Mouse (Mus musculus) thymus, postnatal 10 days (tissue): ENCODE measurements around the gene Vapa.
"Not testable (repeated sequence)": the region's sequence is repeated elsewhere in the genome, so short reads cannot be mapped to it uniquely, and the experiment has no call there.

Experiments used
- DNase-seq, 2 experiments: peaks; one replicate each; pipeline ENCODE4 v3.0.0; 2021; ENCODE audit warnings: low spot score in 2 of 2

Gene Vapa

DNA sequence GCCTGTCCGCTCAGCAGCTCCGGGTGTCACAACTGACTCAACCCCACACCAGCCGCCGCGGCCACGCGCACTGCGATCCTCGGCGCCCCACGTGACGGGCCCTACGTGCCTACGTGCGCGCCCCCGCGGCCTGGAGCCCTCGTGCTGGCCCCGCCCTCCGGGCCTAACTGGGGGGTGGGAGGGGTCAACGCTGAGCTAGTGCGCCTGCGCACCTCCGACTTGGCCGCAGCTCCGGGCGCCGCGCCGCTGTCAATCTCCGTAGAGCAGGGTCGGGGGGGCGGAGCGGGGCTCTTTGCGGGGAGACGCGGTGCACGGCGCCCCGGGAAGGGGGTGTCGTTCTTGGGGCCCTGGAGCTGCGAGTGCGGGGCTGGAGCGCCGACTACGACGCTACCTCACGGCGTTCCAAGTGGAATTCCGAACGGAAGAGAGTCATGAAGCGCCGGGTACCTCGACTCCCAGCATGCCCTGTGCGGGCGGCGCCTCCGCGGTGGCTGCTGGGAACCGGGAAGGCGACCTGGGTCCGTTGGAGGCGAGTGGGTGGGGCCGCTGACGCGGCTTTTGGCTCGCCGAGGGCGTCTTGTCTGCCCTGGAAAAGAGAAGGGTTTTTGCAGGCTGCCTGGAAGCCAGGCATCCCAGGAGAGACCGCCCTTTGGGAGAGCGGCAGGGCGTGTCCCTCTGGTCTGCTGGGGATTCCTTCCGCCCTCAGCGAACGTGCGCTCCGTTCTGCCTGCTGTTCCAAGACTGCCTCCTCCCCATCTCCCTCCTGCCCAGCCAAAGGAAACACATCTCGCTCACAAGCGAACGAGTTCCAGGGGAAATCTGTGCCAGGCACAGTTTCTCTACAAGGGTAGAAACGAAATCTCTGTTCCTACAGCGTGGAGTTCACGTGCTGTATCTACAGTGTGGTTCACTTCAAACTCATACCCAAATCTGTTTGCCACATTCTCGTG is at the start of gene Vapa:
TSS of gene Vapa (minus strand) at position 93 of the 950 bp plus-strand sequence.
- peak; percentile 98 to 99 for DNase-seq

DNA sequence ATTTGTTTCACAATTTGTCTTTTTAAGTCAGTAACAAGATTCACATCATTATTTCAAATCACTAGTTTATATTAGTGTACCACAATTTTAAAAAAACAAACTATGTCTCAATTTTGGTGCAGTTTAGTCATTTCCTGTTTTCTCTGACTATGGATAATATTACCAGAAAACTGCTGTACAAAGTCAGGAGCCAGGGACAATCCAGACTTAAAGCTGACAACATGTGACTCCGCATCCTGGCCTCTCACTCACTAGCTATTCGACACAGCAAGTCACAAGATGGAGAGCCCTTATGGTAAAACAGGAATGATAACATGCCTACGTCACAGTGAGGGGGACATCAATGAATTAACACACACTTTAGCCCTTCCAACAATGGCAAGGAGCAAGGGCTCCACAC is 49.3 kb upstream of the Vapa start:
- no peak for DNase-seq

DNA sequence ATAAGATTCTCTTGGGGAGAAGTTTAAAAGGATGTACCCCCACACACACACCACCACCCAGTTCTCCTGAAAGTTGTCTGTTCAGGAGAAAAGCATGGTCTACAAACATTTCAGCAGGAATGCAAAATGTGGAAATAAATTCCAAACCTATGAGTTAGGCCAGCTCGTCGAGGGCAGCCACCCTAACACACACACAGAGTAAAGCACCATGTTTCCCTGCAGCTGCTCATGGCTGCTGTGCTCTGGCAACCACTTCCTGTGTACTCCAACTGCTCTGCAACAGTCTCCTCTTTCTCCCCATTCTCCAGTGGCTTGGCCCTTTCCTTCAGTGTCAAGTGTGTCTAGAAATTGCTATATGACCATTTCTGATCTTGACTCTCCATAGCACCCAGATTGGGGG is 45.1 kb upstream of the Vapa start:
- peak in 1 of 2 experiments; percentile 25 for DNase-seq

DNA sequence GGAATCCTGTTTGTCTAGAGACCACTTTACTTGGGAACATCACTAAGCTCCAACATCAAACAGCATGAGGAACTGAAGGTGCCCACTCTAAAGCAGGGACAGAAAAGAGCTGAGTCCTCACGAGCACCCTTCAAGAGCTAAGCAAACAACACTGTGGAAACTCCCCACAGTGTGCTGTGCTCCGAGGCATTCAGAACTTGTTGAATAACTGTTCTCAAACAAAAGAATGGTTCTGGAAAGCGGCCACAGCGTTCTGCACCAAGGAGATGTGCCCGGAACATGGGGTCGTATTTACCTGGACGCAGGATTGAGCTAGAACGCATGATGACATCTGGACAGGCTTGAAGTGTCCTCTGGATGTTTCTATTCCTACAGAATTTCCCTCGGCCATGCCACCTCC is 44.6 kb upstream of the Vapa start:
- DNase-seq = no peak

DNA sequence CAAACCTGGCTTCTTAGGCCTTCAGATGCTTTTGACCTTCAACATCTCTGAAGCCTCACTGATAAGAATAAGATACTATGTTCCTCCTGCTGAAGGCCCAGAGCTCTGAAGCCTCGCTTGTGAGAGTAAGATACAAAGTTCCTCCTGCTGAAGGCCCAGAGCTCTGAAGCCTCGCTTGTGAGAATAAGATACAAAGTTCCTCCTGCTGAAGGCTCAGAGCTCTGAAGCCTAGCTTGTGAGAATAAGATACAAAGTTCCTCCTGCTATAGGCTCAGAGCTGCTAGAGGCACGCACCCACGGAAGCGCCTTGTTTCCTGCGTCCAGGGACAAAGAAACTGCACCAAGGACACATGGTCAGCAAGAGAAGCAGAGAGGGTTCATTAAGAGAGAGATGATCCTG is 43.4 kb upstream of the Vapa start:
- no peak for DNase-seq

DNA sequence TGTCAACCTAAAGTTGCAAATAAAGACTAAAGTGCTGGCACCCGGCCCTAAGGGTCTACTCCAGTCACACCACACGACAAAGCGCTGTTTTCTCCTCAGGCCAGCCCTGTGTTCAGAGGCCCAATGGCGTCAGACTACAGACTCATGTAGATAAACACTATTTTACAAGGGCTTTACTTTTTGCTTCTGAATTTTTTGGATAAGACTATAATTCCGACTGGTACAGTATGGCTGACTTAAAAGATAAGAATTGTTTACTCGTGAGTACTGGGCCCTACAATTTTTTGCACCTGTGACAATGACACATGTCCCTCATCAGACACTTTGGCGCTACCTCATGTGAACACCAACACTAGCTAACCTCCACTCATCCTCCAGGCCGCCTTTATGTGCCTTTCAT is 42.7 kb upstream of the Vapa start:
- DNase-seq = no peak

DNA sequence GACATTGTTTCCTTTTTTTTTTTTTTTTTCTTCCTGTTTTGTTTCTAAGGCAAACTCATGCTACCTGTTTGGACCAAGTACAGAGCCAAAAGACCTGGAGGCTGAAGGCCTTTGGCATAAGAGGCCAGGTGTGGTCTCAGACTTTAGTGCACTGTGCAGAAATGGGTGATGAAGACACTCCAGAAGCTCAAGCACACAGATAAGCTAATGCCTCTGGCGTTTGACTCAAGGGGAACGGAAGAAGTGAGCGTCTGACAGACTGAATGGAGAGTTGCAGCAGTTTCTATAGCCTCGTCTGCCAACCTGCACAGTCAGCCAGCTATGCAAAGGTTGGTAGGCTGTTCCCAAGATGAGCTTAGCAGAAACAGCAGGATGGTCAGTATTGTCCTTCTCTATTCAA is 42.3 kb upstream of the Vapa start:
- no peak for DNase-seq

DNA sequence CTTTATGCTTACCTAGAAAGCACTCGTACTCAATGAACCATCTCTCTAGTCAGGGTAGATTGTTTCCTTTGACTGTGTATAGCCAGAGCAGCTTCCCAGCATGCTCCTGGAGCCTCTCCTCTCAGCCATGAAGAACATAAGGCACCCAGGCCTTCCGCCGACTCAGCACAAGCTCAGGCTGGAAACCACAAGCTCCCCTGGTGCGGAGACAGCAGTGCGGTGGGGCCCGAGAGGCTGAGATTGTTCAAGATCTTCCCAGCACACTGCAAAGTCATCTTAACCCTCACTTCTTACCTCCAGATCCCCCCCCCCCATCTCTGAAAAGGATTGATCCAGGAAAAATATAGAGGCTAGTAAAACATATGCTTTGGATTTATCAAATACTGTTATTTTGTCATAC is 37.2 kb upstream of the Vapa start:
- no peak for DNase-seq

DNA sequence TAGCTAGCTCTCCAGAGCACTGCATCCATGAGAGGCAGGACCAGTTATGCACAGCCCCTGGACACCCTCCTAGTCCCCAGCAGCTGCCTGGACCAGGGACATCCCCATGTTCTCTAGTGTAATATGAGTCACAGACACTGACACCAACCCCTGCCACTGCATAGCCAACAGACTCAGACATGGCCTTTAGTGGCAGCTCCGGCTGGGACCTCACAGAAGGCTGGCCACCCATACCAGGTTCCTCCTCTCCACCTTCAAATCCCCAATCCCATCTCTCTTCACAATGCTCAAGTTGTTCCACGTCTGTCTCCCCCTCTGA is 35.8 kb upstream of the Vapa start:
- DNase-seq = no peak

DNA sequence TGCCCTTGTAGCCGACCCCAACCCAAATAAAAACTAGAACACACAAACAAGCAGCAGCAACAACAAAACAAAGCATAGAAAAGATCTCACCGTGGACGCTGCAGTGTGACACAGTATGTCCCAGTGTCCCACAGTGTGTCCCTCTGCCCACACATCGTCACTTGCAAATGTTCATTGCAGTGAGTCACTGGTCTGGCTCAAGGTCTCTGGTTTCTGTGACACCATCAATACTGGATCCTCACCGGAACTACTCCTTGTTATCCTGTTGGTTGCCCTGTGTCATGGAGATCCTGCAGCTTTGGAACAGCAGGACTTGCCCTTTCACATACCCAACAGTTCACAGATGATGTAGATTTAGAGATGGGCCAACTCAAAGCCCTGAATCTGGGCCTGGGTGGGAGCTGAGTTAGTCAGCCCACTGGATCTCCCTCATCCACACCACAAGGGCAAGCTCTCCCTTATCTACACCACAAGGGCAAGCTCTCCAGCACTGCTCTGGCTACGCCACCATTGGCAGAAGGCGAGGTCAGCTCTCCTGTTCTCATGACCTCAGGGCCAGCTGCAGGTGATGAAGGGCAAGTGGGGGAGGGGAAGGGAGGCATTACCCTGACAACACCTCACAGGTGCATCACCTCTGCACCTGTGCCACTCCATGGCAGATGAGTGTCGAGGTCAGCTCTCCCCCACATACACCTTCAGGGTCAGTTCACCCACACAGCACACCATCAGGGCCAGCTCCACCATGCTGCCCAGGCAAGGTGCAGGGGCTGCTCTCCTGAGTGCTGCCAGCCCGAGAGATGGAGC is 35.2 kb upstream of the Vapa start:
- DNase-seq = no peak

DNA sequence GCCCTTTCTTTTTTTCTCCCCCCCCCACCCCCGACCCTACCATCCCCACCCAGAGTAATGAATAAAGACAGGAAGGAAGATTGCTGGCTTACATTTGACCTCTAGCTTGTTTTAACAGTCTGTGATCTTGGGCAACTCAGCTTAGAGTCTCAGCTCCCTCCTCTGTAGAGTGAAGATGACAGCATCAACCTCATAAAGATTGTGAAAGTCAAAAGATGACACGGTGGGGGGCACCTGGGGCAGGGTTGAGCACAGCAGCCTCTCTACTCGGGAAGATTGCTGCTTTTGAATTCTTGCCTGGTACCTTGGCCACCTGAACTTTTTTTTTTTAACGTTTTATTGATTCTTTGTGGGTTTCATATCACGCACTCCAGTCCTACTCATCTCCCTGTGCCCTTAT is 34.6 kb upstream of the Vapa start:
- no peak for DNase-seq

DNA sequence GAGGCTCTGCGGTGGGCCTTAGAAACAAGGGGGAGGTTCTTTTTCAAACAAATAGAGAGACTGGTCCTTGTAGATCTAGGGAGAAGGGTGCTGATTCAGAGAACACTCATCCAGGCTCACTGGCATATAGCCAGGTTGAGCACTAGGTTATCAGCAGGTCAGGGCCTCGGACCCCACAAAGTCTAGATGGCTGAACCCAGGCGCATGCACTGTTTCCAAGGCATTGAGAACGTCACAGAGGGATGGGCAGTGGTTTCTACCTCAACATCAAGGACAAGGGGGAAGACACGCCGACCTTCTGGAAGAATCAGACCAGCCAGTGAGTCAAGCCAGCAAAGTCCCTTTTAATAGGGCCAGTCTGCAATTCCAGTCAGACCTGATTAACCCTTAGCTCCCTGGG is 33.9 kb upstream of the Vapa start:
- DNase-seq = no peak

DNA sequence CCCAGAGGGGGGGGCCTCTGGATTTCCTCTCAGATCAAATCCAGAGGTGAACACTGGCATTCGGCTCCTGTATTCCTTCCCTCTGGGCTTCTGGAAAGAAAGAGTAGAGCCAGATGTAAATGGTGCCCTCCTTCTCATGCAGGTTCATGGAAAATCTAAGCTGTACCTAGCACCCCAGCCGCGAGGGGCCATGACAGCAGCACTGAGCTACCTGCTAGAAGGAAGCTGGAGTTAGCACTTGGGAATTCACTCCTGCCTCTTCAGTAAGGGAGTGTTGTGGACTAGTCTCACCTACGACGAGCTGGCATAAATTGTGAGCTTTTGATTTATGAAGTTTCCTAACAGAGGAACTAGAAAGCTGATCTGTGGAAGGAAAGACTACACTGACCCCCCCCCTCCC is 30.2 kb upstream of the Vapa start:
- DNase-seq = no peak

DNA sequence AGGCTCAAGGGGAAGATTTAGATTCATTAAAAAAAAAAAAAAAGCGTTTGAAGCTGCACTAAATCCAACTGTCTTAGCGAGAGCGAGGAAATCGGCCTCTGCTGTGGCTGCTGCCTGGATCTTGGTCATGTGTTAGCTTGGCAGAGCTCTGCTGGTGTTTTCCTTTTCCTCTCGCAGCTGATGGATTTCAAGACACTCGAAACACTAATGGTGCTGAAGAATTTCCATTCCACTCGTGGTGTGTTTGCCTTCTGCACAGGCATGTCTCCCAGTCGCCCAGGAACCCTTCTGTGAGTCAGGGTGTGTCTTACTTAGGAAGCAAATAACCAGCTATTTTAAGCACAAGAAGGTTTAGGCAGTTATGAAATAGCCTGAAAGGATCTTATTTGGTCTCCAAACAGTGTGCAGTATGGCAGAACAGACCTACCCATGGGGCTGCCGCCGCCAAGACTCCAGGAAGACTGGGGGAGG is 29.7 kb upstream of the Vapa start:
- no peak for DNase-seq

DNA sequence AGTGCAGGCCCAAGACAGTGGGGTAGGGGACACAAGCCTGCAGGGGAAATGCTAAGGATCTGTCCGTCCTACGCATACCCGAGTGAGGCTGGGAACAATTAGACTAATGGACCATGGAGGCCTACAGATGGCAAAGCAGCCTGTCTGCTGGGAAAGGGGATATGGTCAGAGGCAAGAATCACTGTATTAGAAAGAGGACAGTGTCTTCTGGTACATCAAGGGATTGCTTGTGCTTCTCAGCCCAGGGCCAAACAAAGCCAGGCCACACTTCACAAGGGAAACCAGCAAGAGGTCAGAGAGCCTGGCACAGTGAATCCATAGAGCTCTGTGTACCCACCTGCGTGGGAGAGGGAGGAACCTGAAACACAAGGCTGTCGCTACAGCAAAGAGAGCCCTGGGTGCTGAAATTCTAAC is 29.2 kb upstream of the Vapa start:
- no peak for DNase-seq

DNA sequence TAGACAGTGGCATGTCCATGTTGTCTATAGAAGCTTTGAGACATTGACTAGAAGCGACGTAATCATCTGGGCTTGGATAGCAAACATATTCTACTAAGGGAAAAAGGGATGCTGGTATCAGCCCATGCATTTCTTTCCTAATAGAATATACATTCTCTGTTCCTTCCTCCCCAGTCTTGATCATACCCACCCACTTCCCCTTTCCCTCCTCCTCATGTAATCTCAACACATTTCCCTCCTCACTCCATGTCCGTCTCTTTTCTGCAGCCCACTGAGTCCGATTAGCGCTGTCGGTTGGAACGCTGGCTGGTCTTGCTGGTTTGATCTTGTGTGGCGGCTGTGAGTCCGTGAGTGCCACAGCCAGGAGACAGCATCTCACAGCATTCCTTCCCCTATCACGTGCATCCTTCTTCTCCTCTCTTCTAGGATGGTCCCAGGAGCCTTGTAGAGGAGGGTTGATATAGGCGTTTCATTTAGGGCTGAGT is 28.4 kb upstream of the Vapa start, which contains the start of gene Txndc2:
TSS of gene Txndc2 (minus strand) at position 435 of the 485 bp plus-strand sequence.
- no peak for DNase-seq

DNA sequence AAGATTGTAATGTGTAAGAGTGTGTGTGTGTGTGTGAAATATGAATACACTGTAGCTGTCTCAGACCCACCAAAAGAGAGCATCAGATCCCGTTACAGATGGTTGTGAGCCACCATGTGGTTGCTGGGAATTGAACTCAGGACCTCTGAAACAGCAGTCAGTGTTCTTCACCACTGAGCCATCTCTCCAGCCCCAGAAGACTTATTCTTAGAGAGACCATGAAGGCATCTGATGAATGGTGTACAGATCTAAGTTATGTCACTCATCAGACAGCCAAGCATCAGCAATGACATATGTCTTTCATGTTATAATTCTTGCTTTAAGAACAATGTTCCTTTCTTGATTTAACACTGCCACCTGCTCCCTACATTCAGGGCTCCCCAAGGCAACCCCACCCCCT is 25.8 kb upstream of the Vapa start:
- DNase-seq = no peak

DNA sequence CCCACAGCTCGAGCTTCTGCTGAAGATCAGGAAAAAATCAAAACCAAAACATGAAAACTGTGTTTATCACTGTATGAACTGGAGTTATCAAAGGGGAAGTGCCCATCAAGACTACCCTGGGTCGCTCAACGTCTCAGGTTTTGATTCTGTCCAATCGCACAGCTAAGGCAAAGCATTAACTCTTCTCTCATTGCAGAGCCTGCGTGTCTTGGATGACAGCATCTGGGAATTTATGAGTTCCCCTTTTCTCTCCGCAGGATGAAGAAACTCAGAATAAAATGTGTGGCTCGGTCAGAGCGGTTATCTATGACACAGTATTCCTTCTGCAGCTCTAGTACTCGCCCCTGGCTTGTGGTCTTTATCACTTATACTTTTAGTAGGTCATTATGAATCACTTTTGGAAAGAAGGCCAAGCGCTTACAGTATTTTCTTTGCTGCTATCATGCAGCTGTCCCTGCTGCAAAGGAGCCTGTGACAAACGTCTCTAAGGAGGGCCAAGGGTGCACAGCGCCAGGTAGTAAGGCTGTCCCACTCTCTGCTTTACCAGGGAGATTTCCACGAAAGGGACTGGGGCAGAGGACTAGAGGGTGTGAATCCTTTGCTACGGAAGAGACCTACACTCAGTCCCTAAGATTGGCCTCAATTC is 22.5 kb upstream of the Vapa start:
- no peak for DNase-seq

DNA sequence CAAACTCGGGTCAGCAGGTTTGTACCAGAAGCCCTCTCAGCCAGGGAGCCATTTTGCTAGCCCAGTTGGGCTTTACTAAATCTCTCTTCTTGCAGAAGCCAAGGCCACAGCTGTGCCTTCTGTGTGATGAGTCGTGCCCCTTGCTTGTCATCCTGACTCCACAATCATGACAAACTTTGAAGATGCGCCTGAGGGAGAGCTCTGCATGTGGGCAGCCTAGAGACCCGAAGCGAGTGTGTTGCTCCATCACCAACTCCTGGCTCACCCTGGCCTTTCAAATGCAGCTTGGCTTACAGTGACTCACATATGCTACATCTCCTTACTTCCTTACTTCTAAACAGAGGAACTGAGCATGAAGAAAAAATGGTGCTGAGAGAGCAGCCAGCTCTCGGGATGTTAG is 16.6 kb upstream of the Vapa start:
- DNase-seq = no peak

DNA sequence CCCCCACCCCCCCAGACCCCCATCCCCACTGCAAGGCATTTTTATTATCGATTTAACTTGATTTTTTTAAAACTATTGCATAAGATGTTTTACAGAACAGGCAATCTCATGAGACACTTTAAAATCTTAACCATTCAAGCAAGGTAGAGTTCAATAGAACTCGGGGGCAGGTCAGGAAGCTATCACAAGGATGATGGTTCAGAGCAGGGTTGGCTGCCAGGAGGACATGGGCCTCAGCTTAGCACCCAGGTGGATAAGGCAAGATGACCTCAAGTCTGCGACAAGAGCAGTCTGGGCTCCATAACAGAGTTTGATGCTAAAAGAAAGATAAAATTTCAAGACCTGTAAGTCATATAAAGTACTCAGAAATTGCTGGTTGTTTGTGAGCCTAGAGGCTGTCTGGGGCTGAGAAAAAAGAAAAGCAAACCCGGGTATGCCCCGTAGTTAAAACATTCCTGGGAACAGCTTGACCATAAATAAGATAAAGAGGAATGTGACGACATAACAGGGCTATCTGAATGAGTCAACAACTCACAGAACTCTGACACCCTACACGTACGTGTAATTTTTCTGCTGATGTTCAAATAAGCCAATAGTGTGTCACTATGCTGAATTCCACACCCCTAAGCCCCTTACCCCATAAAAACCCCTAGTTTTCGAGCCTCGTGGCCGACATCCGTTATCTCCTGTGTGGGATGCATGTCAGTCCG is 15.6 kb upstream of the Vapa start:
- not testable (repeated sequence) for DNase-seq

DNA sequence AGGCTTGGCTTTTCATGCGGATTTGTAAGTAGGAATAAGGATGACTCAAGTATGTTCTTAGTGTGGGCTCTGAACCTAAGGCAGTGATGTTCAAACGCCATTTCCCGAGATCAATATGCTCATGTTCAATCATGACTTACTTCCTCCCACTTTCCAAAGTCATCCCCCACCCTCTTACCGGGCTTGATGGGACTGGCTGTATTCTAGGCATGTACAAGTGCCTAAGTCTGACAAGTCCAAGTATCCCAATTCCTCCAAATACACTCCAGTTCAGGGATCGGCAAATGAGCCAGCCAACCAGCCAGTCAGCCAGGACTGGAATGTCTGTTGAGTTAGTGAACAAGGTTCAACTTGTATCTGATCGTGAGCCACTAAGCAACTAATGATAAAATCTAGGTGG is 12.9 kb upstream of the Vapa start:
- no peak for DNase-seq

DNA sequence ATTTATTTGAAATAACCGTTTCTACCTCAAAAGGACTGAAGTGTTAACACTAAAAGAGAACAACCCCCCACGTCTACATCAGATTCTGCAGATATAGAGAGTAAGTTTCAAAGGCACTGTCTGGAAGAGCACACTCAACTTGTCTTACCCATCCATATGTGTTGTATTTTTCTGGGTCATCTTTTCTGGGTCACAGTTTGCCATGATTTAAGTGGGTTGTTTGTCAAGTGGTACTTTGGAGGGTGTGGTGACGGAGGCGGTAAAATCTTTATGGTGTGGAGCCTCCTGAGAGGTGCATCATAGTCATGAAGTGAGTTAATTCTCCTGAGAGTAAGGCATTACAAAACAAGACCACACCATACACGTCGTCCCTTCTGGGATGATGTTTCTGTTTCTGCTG is 12.2 kb upstream of the Vapa start:
- no peak for DNase-seq
